Mouse (Mus musculus): Measurements from ENCODE around the gene Pcgf2. TPM values are rescaled to one million over a fixed set of nuclear protein-coding genes. Genes with fewer than 3 reads are reported as not detected.

Gene Pcgf2
- total RNA-seq (2023): 0.77 and 1.0 TPM in 2 replicates

DNA sequence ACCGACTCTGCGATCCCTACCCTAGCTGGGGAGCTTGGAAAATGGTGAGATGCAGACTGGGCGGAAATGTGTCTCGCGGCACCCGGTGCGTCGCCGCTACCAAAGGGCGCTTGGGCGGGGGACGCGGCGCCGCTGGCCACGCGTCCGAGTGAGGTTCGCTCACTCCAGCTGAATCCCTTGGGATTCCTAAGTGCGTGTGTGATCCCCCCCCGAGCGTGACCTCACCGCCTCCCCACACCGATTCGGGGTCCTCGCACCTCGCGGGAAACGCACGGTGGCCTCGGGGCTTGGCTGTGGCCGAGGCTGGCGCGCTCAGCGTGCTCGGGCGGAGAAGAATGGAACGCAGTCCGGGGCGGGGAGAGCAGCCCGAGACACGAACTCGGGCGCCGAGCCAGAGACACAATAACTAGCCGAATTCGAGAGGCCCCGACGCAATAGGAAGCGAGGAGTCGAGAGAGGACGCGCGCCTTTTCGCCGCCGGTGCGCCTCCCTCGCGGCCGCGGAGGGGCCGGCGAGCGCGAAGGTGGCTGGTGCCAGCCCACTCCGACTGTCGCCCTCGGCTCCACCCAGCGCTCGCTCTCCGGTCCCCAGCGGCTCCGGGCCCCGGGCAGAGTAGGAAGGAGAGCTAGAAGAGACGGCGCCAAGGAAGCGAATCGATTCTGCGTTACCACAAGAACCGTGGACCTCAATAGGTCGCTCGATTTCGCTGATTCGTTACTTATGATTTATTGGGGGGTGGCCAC is at the start of gene Pcgf2:
TSS of gene Pcgf2 (minus strand) at position 495 of the 743 bp plus-strand sequence.

GRCm38 (mm10) chr11:97744063-97744717 is 43.9 kb upstream of the Pcgf2 start, which contains the start of gene Pip4k2b:
Gene Pip4k2b (minus strand): TSS chr11:97744704.

DNA sequence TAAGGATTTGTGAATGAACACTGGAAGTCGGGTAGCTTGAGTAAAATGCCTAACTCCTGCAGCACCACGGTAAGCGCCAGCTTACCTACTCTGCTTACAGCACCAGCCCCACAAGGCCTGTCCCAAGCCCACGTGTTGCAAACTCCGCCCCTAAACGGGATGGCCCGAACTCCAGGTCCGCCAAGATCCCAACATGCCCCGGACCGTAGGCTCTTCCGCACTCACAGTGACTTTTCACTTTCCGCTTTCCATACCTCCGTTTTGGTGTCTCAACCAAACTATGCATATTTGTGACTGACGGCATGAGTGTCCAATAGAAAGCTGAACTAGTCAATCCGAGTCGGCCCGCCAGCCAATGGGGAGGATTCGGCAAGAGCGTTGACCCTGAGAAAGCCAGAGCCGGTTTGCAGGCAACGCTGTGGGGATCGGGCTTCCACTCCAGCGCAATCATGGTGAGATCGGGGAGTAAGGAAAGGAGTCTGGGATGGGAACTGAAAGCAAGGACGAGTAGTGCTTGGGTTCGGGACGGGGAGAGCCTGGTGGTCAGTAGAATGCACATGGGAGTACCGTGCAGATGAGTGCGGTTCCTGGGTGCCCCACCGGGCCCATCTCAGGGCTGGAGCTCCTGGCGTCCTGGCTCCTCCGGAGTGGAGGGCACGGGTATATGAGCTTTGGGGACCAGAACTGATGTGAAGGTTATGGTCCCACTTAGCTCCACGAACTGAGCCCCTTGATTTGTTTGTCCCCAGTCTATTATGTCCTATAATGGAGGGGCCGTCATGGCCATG is 2.9 kb upstream of the Pcgf2 start, which contains the start of gene Psmb3:
TSS of gene Psmb3 (plus strand) at position 361 of the 788 bp plus-strand sequence.

DNA sequence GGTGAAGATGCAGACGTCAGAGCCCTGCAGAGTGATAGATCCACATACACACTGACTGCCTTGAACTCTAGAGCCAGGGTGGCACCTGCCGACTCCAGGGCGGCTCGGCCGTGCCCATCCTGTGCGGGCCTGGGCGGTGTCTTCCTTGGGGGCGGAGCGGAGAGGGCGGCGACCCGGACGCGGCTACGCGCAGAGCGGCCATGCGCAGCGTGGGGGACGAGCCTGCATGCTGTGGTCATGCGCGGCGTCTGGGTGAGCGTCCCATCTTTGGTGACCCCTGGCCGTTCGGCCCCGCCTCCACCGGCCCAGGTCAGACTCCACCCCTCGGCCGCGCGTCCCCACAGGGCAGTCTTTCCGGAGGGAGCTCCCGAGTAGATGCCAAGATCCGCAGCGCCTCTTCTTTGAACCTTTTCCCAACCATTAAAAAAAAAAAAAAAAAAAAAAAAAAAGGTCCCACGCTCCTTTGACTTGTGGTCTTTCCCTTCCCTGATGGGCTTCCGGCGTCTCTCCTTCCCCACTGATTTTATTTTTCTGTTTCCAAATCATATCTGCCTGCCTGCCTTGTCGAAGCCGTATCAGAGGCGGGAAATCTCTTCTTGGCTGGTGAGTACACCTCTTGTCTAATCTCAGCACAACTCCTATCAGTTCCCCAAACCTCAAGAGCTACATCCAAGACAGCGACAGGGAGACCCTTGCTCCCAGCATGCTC is 14.5 kb downstream of the Pcgf2 start, which contains the start of gene Cisd3:
TSS of gene Cisd3 (plus strand) at position 214 of the 709 bp plus-strand sequence.

DNA sequence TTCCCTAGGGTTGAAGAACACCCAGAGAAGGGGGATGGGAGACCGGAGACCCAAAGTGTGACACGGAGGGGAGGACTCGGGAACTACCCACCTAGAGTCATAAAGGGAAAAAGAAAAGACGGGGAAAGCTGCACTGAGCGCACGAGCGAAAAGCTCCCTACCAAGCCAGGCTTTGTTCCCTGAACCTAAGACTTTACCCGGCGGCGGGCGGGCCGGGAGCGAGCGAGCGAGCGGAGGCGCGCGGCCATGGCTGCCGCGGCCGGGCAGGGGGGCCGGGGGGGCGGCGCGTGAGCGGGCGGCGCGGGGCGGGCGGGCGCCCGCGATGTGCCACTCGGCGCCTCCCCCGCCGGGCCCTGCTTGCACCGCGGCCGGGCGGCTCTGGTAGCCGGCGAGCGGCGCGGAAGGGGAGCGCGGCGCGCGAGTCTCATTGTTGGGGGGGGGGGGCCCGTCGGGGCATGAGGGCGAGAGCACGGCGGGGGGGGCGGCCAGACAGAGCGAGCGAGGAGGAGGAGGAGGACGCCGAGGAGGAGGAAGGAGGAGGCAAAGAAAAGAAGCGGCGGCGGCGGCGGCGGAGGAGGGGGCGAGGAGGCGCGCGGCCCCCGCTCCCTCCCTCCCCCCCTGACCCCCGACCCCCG is 37.3 kb downstream of the Pcgf2 start, which contains the start of gene Mllt6:
TSS of gene Mllt6 (plus strand) at position 522 of the 635 bp plus-strand sequence.

Other genes starting within 250 kb of the Pcgf2 start
- not detected in 2 replicates for gene 4933428G20Rik, start 200.2 kb downstream of the Pcgf2 start, total RNA-seq (2023)
- not detected in 2 replicates for gene Srcin1, start 124.3 kb downstream of the Pcgf2 start, total RNA-seq (2023)
- gene Epop, start 70.8 kb downstream of the Pcgf2 start, total RNA-seq (2023): 0.43 and 1.6 TPM in 2 replicates
- 6.6 and 9.1 TPM in 2 replicates for gene Mllt6, start 37.1 kb downstream of the Pcgf2 start, total RNA-seq (2023)
- 5.6 and 7.7 TPM in 2 replicates for gene Cisd3, start 14.7 kb downstream of the Pcgf2 start, total RNA-seq (2023)
- gene Psmb3, start 2.9 kb upstream of the Pcgf2 start, total RNA-seq (2023): 94.9 and 106 TPM in 2 replicates
- 21.9 and 24.1 TPM in 2 replicates for gene Pip4k2b, start 44.2 kb upstream of the Pcgf2 start, total RNA-seq (2023)
- 60.7 and 93.3 TPM in 2 replicates for gene Cwc25, start 66.1 kb upstream of the Pcgf2 start, total RNA-seq (2023)
- gene 1700001P01Rik, start 75.4 kb upstream of the Pcgf2 start, total RNA-seq (2023): not detected in 2 replicates
- gene Rpl23, start 81.9 kb upstream of the Pcgf2 start, total RNA-seq (2023): 395 and 426 TPM in 2 replicates
- 424 and 430 TPM in 2 replicates for gene Lasp1, start 98.5 kb upstream of the Pcgf2 start, total RNA-seq (2023)
- 0.69 and 0.91 TPM in 2 replicates for gene B230217C12Rik, start 140.3 kb upstream of the Pcgf2 start, total RNA-seq (2023)
- 0.44 TPM in 1 of 2 replicates, not detected in the other for gene Fbxo47, start 183.7 kb upstream of the Pcgf2 start, total RNA-seq (2023)